Mouse (Mus musculus) heart, adult 2 months (tissue): Measurements from ENCODE around the gene Itprid1.

ENCODE experiments used
- CTCF ChIP-seq: fragments of 200-600 bp; IDR thresholded peaks from 2 replicates; pipeline ENCODE4 v1.8.1; 2022; ENCODE audit warnings: antibody characterized with exemption, mild to moderate bottlenecking, moderate library complexity
- EP300 ChIP-seq: fragments of 200-500 bp; IDR thresholded peaks from 2 replicates; pipeline ENCODE4 v1.6.1; 2011; ENCODE audit warnings: low read depth, low read length, control low read depth; ENCODE audit not compliant: insufficient read depth
- POLR2A ChIP-seq: fragments of 200-500 bp; IDR thresholded peaks from 2 replicates; pipeline ENCODE4 v1.6.1; 2011; ENCODE audit warnings: mild to moderate bottlenecking, low read depth, low read length, control low read depth; ENCODE audit not compliant: insufficient read depth

- TF ChIP-seq CTCF: no peak
- TF ChIP-seq POLR2A: no peak
- TF ChIP-seq EP300: no peak
Observed at GRCm38 (mm10) chr6:56008711-56009110, 172.0 kb downstream of the Itprid1 start.
